22 mouse cellular contexts compared by ENCODE assay signal in the genomic region with DNA sequence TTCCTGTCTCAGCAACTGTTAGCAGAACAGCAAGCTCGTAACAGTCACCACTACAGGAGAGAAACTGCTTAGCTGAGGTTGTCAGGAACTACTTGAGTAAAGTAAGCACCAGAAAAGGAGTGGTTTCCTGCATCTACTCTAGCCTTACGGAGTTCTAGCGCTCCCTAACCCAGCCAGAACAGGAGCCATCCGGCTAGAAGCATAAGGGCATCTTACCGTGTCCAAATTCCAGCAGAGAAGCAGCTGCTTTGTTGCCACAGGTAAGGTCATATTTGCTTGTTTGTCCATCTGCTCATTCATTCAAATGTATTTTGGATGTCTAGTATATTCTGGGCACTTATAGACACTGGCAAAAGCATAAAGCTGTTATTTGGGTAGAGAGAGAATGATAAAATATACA. TPM values are rescaled to one million over a fixed set of nuclear protein-coding genes. Genes with fewer than 3 reads are reported as not detected.
"Had no signal": no experiment of that assay in that cellular context is flagged by ENCODE, and none has a peak within 500 bp of the region (broad histone marks: within the 10 kb centered on the region; RNA-seq: fewer than 3 reads in every experiment).

No protein-coding gene starts in this region.

- H3K9ac ChIP-seq: limb, embryonic 12.5 days; limb, embryonic 15.5 days; liver, embryonic 14.5 days; liver, postnatal 0 days; lung, embryonic 14.5 days had no signal

- H3K27me3 ChIP-seq: limb, embryonic 12.5 days; limb, embryonic 15.5 days had no signal

- DNase-seq: kidney, adult 8-10 months; kidney, postnatal 4 days; left cerebral cortex, postnatal 4 days; liver, postnatal 0 days; lung, embryonic 14.5 days; midbrain, embryonic 14.5 days; thymus, adult 18-20 months; thymus, postnatal 36 days had no signal

- H3K4me3 ChIP-seq: limb, embryonic 12.5 days; limb, embryonic 15.5 days; myocyte had no signal

- H3K36me3 ChIP-seq: limb, embryonic 12.5 days; limb, embryonic 15.5 days had no signal

- H3K4me1 ChIP-seq: limb, embryonic 12.5 days; limb, embryonic 15.5 days had no signal

- H3K27ac ChIP-seq: kidney, postnatal 0 days; limb, embryonic 12.5 days; limb, embryonic 15.5 days; liver, embryonic 14.5 days; macrophage had no signal

- H3K4me2 ChIP-seq: limb, embryonic 12.5 days; limb, embryonic 15.5 days; liver, embryonic 11.5 days; lung, embryonic 14.5 days had no signal

- ATAC-seq: liver, postnatal 0 days; lung, postnatal 0 days had no signal

- H3K9me3 ChIP-seq: limb, embryonic 12.5 days; limb, embryonic 15.5 days had no signal

RNA-seq across cellular contexts. Expression of a gene that starts 23.2 kb away (rescaled TPM):
- polyA plus RNA-seq: kidney, postnatal 0 days; limb, embryonic 12.5 days; limb, embryonic 15.5 days; liver, embryonic 11.5 days; liver, embryonic 14.5 days; liver, postnatal 0 days; lung, embryonic 14.5 days; lung, postnatal 0 days; macrophage; midbrain, embryonic 14.5 days; myocyte; neural tube, embryonic 11.5 days; neural tube, embryonic 14.5 days; small intestine, adult 2 months; spleen, adult 2 months; stomach, embryonic 16.5 days; urinary bladder, adult 2 months had no signal
